Mouse (Mus musculus): ENCODE measurements around the gene Cryge. TPM values are rescaled to one million over a fixed set of nuclear protein-coding genes. Genes with fewer than 3 reads are reported as not detected.
A peak's percentile ranks its signal among the peaks of the same experiment; 100 is the strongest.
"Not testable (repeated sequence)": the region's sequence is repeated elsewhere in the genome, so short reads cannot be mapped to it uniquely, and the experiment has no call there.

Gene Cryge
- total RNA-seq (2022): not detected

GRCm38 (mm10) chr1:65050952-65051351, at the start of gene Cryge:
Gene Cryge (minus strand): TSS chr1:65051149.
- DNase-seq (ENCODE audit: low spot score): not testable (repeated sequence)

- DNase-seq (ENCODE audit: low spot score): no peak
These were observed 46.0 kb upstream of the Cryge start for GRCm38 (mm10) chr1:65096953-65097352.

DNA sequence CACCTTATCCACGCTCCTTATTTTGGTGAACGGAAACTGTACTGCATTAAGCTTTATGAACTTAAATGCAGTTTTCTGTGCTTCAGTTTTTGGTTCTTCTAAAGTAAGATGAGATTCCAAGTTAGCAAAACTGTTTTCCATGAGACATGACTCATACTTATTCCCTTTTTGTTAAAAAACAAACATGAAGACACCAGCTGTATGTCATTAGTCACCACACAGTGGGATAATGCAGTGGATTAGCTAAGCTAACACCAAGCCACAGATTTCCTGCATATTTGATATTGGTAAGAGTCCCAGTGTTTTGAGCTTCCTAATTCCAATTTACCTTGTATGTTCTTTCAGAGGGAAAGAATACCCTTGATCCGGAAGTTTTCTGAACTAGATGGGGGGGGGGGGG, 40.6 kb upstream of the Cryge start:
- DNase-seq (ENCODE audit: low spot score): no peak

GRCm38 (mm10) chr1:65090370-65090769, 39.4 kb upstream of the Cryge start:
- DNase-seq (ENCODE audit: low spot score): peak; percentile 13

DNA sequence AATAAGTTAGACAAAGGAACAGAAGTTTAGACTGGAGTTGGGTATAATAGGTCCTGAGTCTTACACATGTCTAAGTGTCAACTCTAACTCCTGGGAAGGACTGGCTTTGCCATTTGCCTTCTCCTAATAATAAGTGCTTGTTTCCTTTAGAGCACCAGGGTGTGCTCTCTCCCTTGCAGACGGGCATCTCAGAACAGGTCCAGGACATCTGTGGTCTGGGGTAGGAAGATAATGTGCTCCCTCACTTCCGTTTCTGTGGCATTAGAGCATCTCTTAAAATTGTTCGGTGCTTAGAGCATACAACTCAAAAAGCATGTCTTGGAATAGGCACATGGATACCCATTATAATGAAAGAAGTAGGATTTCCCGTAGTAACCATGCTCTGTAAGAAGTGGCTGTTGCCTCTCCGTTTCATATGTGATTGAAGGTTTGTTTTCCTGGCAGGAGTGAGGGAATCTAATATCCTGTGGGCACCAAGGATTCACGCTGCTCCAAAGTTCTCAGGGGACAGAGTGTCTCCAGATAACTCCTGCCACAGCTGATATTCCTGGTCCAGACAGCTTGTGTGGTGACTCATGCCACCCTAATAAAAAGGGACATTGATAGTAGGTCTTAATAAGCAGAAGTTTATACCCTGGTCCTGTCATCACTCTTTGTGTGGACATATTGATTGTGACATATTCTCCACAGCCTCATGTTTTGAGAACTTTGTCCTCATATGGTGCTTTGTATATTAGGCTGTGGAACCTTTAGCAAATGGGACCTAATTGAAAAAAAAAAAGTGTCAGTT, 37.8 kb upstream of the Cryge start:
- DNase-seq (ENCODE audit: low spot score): no peak

DNA sequence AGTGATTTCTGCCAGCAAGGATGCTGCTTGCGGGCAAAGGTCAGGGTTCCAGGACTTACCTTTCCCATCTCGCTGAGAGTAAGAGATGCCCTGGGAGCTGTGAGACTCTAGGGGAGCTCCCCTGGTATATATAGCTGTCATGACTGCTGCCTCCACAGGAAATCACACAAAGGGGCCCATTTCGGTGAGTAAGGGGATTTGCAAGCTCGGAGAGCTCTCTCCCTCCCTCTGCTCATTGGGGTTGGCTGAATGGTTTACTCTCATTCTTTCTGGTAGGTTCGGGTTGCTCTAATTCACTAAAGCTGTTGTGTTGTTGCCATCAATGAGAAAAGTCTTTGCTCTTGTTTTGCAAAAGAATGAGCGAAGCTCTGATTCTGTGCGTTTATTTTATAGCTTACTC, 31.2 kb upstream of the Cryge start, which contains the start of gene Crygb:
TSS of gene Crygb (minus strand) at position 101 of the 400 bp plus-strand sequence.
- no peak for DNase-seq (ENCODE audit: low spot score)

DNA sequence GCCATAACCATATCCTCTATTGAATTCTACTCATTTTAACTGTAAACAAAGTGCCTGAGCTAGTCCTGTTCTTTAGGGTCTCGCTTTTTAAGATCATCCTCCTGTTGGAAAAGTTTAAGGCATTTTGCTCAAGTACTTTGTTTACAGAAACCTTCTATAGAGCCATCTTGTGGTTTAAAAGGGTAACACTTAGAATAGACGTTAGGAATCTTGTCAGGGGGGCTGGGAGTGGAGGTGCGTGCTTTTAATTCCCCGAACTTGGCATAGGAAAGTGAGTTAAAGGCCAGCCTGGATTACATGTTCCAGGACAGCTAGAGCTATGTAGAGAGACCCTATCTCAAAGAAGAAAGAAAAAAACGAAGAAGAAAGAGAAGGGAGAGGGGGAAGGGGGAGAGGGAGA, 24.7 kb upstream of the Cryge start:
- DNase-seq (ENCODE audit: low spot score): no peak

GRCm38 (mm10) chr1:65073589-65073988, 22.6 kb upstream of the Cryge start, which contains the start of gene Crygc:
Gene Crygc (minus strand): TSS chr1:65073689.
- no peak for DNase-seq (ENCODE audit: low spot score)

- DNase-seq (ENCODE audit: low spot score): no peak
These were observed 16.9 kb upstream of the Cryge start for GRCm38 (mm10) chr1:65067842-65068241.

DNA sequence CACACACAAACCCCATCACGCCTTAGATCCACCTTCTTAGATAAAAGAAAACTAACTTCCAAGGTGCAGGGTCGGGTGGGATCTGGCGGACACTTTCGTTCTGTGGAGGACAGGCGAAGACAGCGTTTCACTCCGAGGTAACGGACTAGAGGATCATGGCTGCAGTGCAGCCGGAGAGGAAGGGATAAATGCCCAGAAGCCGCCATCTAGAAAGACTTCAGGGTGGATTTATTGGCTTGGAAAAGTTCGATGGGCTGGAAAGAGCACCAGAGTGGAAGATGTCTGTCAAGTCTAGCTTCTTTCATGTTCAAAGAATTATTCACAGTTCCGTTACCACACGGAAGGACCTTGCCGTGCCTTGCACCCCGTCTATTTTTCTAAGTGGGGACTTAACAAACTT, 13.3 kb upstream of the Cryge start:
- DNase-seq (ENCODE audit: low spot score): no peak

GRCm38 (mm10) chr1:65063352-65063751, 12.4 kb upstream of the Cryge start, which contains the start of gene Crygd:
Gene Crygd (minus strand): TSS chr1:65063452.
- no peak for DNase-seq (ENCODE audit: low spot score)

GRCm38 (mm10) chr1:65052140-65052539, 1.2 kb upstream of the Cryge start:
- no peak for DNase-seq (ENCODE audit: low spot score)

DNA sequence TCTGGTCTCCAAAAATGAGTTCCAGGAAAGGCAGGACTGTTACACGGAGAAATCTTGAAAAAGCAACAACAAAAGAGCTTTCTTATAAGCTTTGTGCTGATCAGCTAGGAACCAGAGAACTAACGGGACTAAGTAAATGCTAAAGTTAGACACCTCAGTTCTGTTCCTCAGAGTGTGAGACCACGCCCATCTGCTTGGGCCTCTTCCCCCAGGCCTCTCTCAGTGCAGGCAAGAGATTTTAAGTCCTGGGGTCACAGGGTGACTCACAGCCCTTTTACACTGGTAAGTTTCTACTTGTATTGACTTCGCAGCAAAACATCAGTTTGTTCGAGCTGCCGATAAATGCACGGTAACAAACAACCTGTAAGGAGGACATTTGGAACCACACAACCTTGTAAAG, 747 bp upstream of the Cryge start:
- DNase-seq (ENCODE audit: low spot score): no peak

- no peak for DNase-seq (ENCODE audit: low spot score)
These were observed 2.2 kb downstream of the Cryge start for GRCm38 (mm10) chr1:65048781-65049180.

- DNase-seq (ENCODE audit: low spot score): peak; percentile 19
These were observed 4.4 kb downstream of the Cryge start for GRCm38 (mm10) chr1:65046401-65047109.

- no peak for DNase-seq (ENCODE audit: low spot score)
These were observed 7.5 kb downstream of the Cryge start for GRCm38 (mm10) chr1:65043433-65043832.

- DNase-seq (ENCODE audit: low spot score): no peak
These were observed 9.1 kb downstream of the Cryge start for GRCm38 (mm10) chr1:65041837-65042236.

- DNase-seq (ENCODE audit: low spot score): no peak
These were observed 10.1 kb downstream of the Cryge start for GRCm38 (mm10) chr1:65040806-65041205.

GRCm38 (mm10) chr1:65039679-65040078, 11.3 kb downstream of the Cryge start:
- DNase-seq (ENCODE audit: low spot score): no peak

DNA sequence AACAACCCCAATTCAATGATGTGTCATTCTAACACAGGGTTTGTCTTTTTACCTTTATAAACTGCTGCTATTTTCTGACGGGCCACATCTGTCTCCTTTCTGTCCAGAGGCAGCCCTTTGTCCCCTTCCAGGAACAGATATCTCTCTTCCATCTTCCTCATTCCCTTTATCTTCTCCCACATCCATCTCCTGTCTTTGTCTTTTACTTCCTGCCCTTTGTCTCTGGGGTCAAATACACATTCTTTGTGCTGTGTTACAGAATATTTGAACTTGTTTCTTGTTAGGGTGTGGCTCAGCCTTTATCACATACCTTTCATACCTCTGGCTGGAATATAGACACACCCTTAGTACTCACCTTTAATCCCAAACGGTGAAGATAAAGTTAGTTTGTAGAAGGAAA, 13.4 kb downstream of the Cryge start:
- no peak for DNase-seq (ENCODE audit: low spot score)

DNA sequence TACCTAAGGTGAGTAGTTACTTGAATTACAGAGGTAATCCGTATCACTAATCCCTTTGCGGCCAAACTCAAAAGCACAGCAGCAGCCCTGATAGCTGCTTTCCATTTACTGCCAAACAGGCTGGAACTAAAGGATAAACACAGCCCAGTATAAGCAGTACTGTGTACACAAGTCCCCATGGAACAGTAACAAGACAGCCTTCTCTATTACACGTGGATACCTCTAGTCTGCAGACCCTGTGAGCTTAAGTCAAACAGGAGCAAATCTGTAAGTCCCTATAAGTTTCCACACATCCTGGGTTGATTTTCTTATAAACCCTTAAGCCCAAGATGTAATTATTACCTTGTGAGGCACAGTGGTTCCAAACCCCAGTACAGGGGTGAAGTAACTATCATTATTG, 15.4 kb downstream of the Cryge start:
- no peak for DNase-seq (ENCODE audit: low spot score)

DNA sequence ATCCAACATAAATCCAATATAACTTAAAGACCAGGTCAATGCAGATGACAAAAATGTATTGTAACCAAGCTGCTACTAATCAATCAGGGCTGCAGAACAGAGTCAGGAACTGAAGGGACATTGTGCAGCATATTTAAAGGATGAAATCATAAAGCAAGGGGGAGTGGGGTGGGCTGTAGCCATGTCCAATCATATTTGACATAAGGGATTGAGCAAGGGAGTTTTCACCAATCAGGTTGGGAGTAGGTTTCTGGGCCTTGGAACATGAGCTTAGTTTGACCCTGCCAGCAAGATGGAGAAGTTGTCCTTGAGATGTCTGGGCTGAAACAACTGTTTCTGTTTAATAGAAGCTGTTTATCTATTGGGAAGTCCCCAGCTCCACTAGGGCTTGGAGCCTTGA, 18.3 kb downstream of the Cryge start, which contains the start of gene Akr1cl:
TSS of gene Akr1cl (minus strand) at position 119 of the 400 bp plus-strand sequence.
- DNase-seq (ENCODE audit: low spot score): no peak

DNA sequence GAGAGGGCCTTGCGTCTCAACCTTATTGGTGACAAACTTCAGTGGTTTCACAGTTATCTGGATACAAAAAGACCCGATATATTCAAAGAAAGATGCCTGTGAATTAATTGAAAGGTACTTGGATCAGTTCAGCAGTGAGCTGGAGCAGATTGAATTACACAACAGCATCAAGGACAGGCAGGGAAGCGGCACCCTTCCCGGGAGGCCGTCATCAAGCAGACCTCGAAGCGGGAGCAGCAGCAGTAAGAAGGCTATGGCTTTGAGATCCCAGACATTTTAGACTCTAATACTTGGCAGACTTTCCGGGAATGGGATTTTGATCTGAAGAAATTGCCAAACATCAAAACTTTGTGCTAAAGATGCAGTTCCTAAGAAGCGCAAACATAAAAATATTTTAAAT, 22.7 kb downstream of the Cryge start:
- DNase-seq (ENCODE audit: low spot score): no peak
